Mouse (Mus musculus): Measurements from ENCODE around the gene Ogfod2. TPM values are rescaled to one million over a fixed set of nuclear protein-coding genes. Genes with fewer than 3 reads are reported as not detected.

Gene Ogfod2
- polyA plus RNA-seq, 1 experiment from 2014 or later = 19.8 TPM

- no peak for DNase-seq (ENCODE audit: low spot score)
- no peak overlapping the region for H3K27ac ChIP-seq (ENCODE audit: low read depth, low read length)
- H3K4me2 ChIP-seq (ENCODE audit: low read length) = no peak overlapping the region
- 82% methylated on average over 6 of the region's 6 CpGs for WGBS
- H3K4me3 ChIP-seq (ENCODE audit: low read depth, low read length) = no peak overlapping the region
- H3K4me1 ChIP-seq (ENCODE audit: control insufficient read depth, insufficient read depth, low read length) = no peaks in the 10 kb centered on the region
- H3K9me3 ChIP-seq (replicated peaks; ENCODE audit: control insufficient read depth, low read length) = no peaks in the 10 kb centered on the region
- ATAC-seq = no peak
- H3K36me3 ChIP-seq (ENCODE audit: control insufficient read depth, insufficient read depth, low read length) = no peaks in the 10 kb centered on the region
- H3K27me3 ChIP-seq (replicated peaks; ENCODE audit: control insufficient read depth, insufficient read depth, low read length) = no peaks in the 10 kb centered on the region
- no peak overlapping the region for H3K9ac ChIP-seq (ENCODE audit: low read length)
Measured at GRCm38 (mm10) chr5:124102326-124102725, 9.8 kb upstream of the Ogfod2 start.

- no peaks in the 10 kb centered on the region for H3K4me1 ChIP-seq (ENCODE audit: control insufficient read depth, insufficient read depth, low read length)
- H3K9ac ChIP-seq (ENCODE audit: low read length) = no peak overlapping the region
- no peaks in the 10 kb centered on the region for H3K9me3 ChIP-seq (replicated peaks; ENCODE audit: control insufficient read depth, low read length)
- no peaks in the 10 kb centered on the region for H3K36me3 ChIP-seq (ENCODE audit: control insufficient read depth, insufficient read depth, low read length)
- no peak overlapping the region for H3K4me3 ChIP-seq (ENCODE audit: low read depth, low read length)
- no peak overlapping the region for H3K27ac ChIP-seq (ENCODE audit: low read depth, low read length)
- no peak overlapping the region for H3K4me2 ChIP-seq (ENCODE audit: low read length)
- 90% methylated on average over 3 of the region's 3 CpGs for WGBS
- no peaks in the 10 kb centered on the region for H3K27me3 ChIP-seq (replicated peaks; ENCODE audit: control insufficient read depth, insufficient read depth, low read length)
- DNase-seq (ENCODE audit: low spot score) = no peak
- ATAC-seq = no peak
Measured at GRCm38 (mm10) chr5:124103020-124103419, 9.1 kb upstream of the Ogfod2 start.

DNA sequence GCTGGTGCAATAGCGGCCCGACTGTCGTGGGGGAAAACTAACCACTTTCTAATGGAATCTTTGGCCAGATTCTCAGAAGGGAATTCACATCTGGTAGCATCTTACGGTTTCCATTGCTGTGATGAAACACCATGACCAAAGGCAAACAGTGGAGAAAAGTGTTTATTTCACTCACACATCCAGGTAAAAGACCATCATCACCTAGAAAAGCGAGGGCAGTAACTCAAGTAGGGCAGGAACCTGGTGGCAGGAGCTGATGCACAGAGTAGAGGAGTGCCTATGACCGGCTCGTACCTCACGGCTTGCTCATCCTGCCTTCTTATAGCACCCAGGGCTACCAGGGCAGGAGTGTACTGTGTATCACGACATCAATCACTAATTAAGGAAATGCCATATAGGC is 8.5 kb upstream of the Ogfod2 start:
- ATAC-seq = no peak
- no peak overlapping the region for H3K4me3 ChIP-seq (ENCODE audit: low read depth, low read length)
- no peaks in the 10 kb centered on the region for H3K9me3 ChIP-seq (replicated peaks; ENCODE audit: control insufficient read depth, low read length)
- no peaks in the 10 kb centered on the region for H3K4me1 ChIP-seq (ENCODE audit: control insufficient read depth, insufficient read depth, low read length)
- H3K9ac ChIP-seq (ENCODE audit: low read length) = no peak overlapping the region
- no peak overlapping the region for H3K4me2 ChIP-seq (ENCODE audit: low read length)
- WGBS = 92% methylated on average over 9 of the region's 9 CpGs
- H3K27me3 ChIP-seq (replicated peaks; ENCODE audit: control insufficient read depth, insufficient read depth, low read length) = no peaks in the 10 kb centered on the region
- no peaks in the 10 kb centered on the region for H3K36me3 ChIP-seq (ENCODE audit: control insufficient read depth, insufficient read depth, low read length)
- H3K27ac ChIP-seq (ENCODE audit: low read depth, low read length) = no peak overlapping the region
- no peak for DNase-seq (ENCODE audit: low spot score)

DNA sequence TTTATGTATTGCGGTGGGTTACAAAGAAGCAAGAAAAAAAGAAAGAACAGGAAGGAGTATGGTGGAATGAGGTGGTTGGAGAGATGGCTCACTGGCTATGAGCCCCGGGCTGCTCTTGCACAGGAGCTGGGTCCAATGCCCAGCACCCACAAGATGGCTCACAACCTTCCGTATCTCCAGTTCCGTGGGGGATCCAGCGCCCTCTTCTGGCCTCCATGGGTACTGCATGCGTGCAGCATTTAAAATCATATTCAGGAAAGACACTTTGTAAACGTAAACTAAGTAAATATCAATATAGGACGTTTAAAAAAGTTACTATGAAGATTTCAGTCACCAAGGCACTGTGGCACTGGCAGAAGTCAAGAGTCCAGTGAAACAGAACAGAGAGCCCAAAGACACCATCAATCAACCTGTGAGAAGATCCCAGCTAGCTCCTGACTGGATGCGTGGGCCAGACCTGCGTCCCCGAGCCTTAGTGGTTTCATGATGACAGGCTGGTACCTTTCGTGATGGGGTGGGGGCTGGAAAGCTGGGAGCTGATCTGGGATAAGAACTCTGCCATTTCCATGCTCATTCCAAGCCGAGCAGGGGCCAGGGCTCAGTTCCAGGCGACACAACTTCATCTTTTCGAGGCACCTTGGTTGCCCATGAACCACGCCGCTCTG is 888 bp upstream of the Ogfod2 start:
- Histone ChIP-seq H3K4me3 (ENCODE audit: low read depth, low read length) (peak overlapping the region; percentile 68), H3K27me3 (replicated peaks; ENCODE audit: control insufficient read depth, insufficient read depth, low read length) (no peaks in the 10 kb centered on the region), H3K9me3 (replicated peaks; ENCODE audit: control insufficient read depth, low read length) (no peaks in the 10 kb centered on the region), H3K9ac (ENCODE audit: low read length) (peak overlapping the region; percentile 60), H3K27ac (ENCODE audit: low read depth, low read length) (peak overlapping the region; percentile 84; the same call in 1 of the 2 replicates), H3K36me3 (ENCODE audit: control insufficient read depth, insufficient read depth, low read length) (0 out of 2 replicates have a peak, but pooled peaks cover 4% of the 10 kb centered on the region), H3K4me1 (ENCODE audit: control insufficient read depth, insufficient read depth, low read length) (peaks cover 13% of the 10 kb centered on the region), H3K4me2 (ENCODE audit: low read length) (peak overlapping the region; percentile 69)
- 17% methylated on average over 17 of the region's 17 CpGs for WGBS
- peak; percentile 40 for DNase-seq (ENCODE audit: low spot score)
- no peak; the same call in 1 of the 2 replicates for ATAC-seq

GRCm38 (mm10) chr5:124112531-124112930 is 434 bp downstream of the Ogfod2 start:
- peaks cover 8% of the 10 kb centered on the region; the same call in 1 of the 2 replicates for H3K36me3 ChIP-seq (ENCODE audit: control insufficient read depth, insufficient read depth, low read length)
- DNase-seq (ENCODE audit: low spot score) = no peak
- H3K4me2 ChIP-seq (ENCODE audit: low read length) = peak overlapping the region; percentile 69
- peak overlapping the region; percentile 60 for H3K9ac ChIP-seq (ENCODE audit: low read length)
- no peak for ATAC-seq
- H3K27ac ChIP-seq (ENCODE audit: low read depth, low read length) = peak overlapping the region; percentile 84
- peaks cover 19% of the 10 kb centered on the region for H3K4me1 ChIP-seq (ENCODE audit: control insufficient read depth, insufficient read depth, low read length)
- peak overlapping the region; percentile 68 for H3K4me3 ChIP-seq (ENCODE audit: low read depth, low read length)
- under 1% methylated on average over 18 of the region's 18 CpGs for WGBS
- no peaks in the 10 kb centered on the region for H3K9me3 ChIP-seq (replicated peaks; ENCODE audit: control insufficient read depth, low read length)
- H3K27me3 ChIP-seq (replicated peaks; ENCODE audit: control insufficient read depth, insufficient read depth, low read length) = no peaks in the 10 kb centered on the region

DNA sequence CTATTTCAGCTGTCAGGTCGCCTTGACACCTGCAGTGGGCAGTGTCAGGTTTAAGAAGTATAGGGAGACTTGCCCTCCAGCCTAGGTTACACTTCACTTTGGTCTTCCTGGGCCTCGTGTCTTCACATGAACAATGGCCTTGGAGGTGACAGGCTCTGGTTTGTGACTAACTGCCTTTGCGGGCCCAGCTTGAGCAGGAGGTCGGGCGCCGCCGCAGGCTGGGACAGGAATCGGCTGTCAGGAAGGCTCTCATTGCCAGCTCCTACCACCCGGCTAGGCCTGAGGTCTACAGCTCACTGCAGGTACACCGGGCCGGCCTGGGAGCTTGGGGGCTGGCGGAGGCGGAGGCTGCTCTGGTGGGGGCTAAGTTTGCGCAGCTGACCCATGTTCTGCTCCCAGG is 933 bp downstream of the Ogfod2 start:
- 15% methylated on average over 14 of the region's 14 CpGs for WGBS
- Histone ChIP-seq H3K4me1 (ENCODE audit: control insufficient read depth, insufficient read depth, low read length) (peaks cover 19% of the 10 kb centered on the region), H3K27me3 (replicated peaks; ENCODE audit: control insufficient read depth, insufficient read depth, low read length) (no peaks in the 10 kb centered on the region), H3K9me3 (replicated peaks; ENCODE audit: control insufficient read depth, low read length) (no peaks in the 10 kb centered on the region), H3K4me3 (ENCODE audit: low read depth, low read length) (peak overlapping the region; percentile 68), H3K9ac (ENCODE audit: low read length) (peak overlapping the region; percentile 60), H3K4me2 (ENCODE audit: low read length) (peak overlapping the region; percentile 69), H3K27ac (ENCODE audit: low read depth, low read length) (no peak overlapping the region), H3K36me3 (ENCODE audit: control insufficient read depth, insufficient read depth, low read length) (peaks cover 13% of the 10 kb centered on the region)
- peak; percentile 58 for DNase-seq (ENCODE audit: low spot score)
- no peak for ATAC-seq

- DNase-seq (ENCODE audit: low spot score) (no peak), ATAC-seq (no peak)
- Histone ChIP-seq H3K9ac (ENCODE audit: low read length) (no peak overlapping the region), H3K4me2 (ENCODE audit: low read length) (no peak overlapping the region), H3K27me3 (replicated peaks; ENCODE audit: control insufficient read depth, insufficient read depth, low read length) (no peaks in the 10 kb centered on the region), H3K27ac (ENCODE audit: low read depth, low read length) (no peak overlapping the region), H3K4me1 (ENCODE audit: control insufficient read depth, insufficient read depth, low read length) (peaks cover 19% of the 10 kb centered on the region), H3K4me3 (ENCODE audit: low read depth, low read length) (no peak overlapping the region), H3K9me3 (replicated peaks; ENCODE audit: control insufficient read depth, low read length) (no peaks in the 10 kb centered on the region), H3K36me3 (ENCODE audit: control insufficient read depth, insufficient read depth, low read length) (peaks cover 25% of the 10 kb centered on the region)
- 94% methylated on average over 24 of the region's 24 CpGs for WGBS
Measured at GRCm38 (mm10) chr5:124114276-124115025, 2.4 kb downstream of the Ogfod2 start.

DNA sequence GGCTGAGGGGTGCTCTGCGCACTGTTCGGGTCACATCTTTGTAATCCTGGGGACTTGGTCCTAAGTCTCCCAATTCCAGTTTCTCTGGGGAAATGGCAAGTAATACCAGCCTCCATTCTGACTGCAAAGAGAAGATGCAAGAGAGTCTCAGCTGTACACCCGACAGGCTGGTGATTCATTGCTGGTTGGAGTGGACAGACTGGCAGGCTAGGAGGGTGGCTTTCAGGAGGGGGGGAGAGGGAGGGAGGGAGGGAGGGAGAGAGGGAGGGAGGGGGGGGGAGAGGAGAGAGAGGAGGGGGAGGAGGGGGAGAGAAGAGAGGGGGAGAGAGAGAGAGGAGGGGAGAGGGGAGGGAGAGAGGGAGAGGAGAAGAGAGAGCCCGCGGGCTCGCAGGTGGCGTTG is 3.4 kb downstream of the Ogfod2 start:
- peak overlapping the region; percentile 84 for H3K4me3 ChIP-seq (ENCODE audit: low read depth, low read length)
- peak overlapping the region; percentile 86 for H3K9ac ChIP-seq (ENCODE audit: low read length)
- no peaks in the 10 kb centered on the region for H3K9me3 ChIP-seq (replicated peaks; ENCODE audit: control insufficient read depth, low read length)
- peak overlapping the region; percentile 72 for H3K27ac ChIP-seq (ENCODE audit: low read depth, low read length)
- no peaks in the 10 kb centered on the region for H3K27me3 ChIP-seq (replicated peaks; ENCODE audit: control insufficient read depth, insufficient read depth, low read length)
- H3K36me3 ChIP-seq (ENCODE audit: control insufficient read depth, insufficient read depth, low read length) = peaks cover 36% of the 10 kb centered on the region
- H3K4me1 ChIP-seq (ENCODE audit: control insufficient read depth, insufficient read depth, low read length) = peaks cover 19% of the 10 kb centered on the region
- ATAC-seq = no peak
- H3K4me2 ChIP-seq (ENCODE audit: low read length) = peak overlapping the region; percentile 98
- 25% methylated on average over 7 of the region's 7 CpGs for WGBS
- DNase-seq (ENCODE audit: low spot score) = no peak

All from forebrain, embryonic 14.5 days (tissue).